Mouse (Mus musculus) gastrocnemius, adult 2 months (tissue): ENCODE data around the gene Maml3. TPM values are rescaled to one million over a fixed set of nuclear protein-coding genes. Genes with fewer than 3 reads are reported as not detected.

ENCODE experiments used
- DNase-seq: peaks from one replicate; pipeline ENCODE4 v3.0.0; 2022
- H3K27ac ChIP-seq: fragments of 200-600 bp; 2 replicates; pipeline ENCODE4 v1.8.1; 2022; ENCODE audit warnings: mild to moderate bottlenecking
- H3K4me3 ChIP-seq: fragments of 200-600 bp; 2 replicates; pipeline ENCODE4 v1.8.1; 2022; ENCODE audit warnings: mild to moderate bottlenecking, moderate library complexity
- CTCF ChIP-seq: fragments of 200-600 bp; IDR thresholded peaks from 2 replicates; pipeline ENCODE4 v1.8.1; 2022; ENCODE audit warnings: antibody characterized with exemption, mild to moderate bottlenecking, moderate library complexity
- intact Hi-C: fragments of 180-260 bp; cut with DNase I; formaldehyde crosslinking; loops from one replicate; pipeline ENCODE4 v1.15.1; 2025
- total RNA-seq, 2 experiments: library from RNA; stranded (reverse); gene quantifications; 2 replicates each; pipeline ENCODE4 v1.2.3; 2021

Gene Maml3
- total RNA-seq, 2 experiments from 2014 or later = 2.0 to 2.5 TPM

- no peak for TF ChIP-seq CTCF
- intact Hi-C loops = no loop called here
- H3K27ac ChIP-seq = no peak overlapping the region
- H3K4me3 ChIP-seq = no peak overlapping the region
- no peak for DNase-seq
These were observed 468.9 kb downstream of the Maml3 start for GRCm38 (mm10) chr3:51635960-51636359.

Other genes with a start within 250 kb of the Maml3 start
- gene Foxo1, start 163.3 kb upstream of the Maml3 start, total RNA-seq = 10 to 100 TPM; 31.2 to 36.6 TPM